Mouse (Mus musculus) E14TG2a.4 (cell line): Measurements from ENCODE around the gene Rgs9.

Source experiments
- H3K27me3 ChIP-seq: 2 replicates; pipeline ENCODE4 v1.6.1; 2014; ENCODE audit warnings: low read length, control low read depth; ENCODE audit not compliant: insufficient read depth
- H3K36me3 ChIP-seq: 2 replicates; pipeline ENCODE4 v1.6.1; 2014; ENCODE audit warnings: low read length, control low read depth; ENCODE audit not compliant: insufficient read depth
- H3K4me1 ChIP-seq: replicated peaks from 2 replicates; pipeline ENCODE4 v1.6.1; 2014; ENCODE audit warnings: low read depth, low read length, control low read depth
- H3K4me3 ChIP-seq: replicated peaks from 2 replicates; pipeline ENCODE4 v1.5.1; 2014; ENCODE audit warnings: mild to moderate bottlenecking, low read length
- H3K9me3 ChIP-seq: 2 replicates; pipeline ENCODE4 v1.6.1; 2014; ENCODE audit warnings: low read length, control low read depth
- CTCF ChIP-seq: conservative IDR thresholded peaks from 2 replicates; pipeline ENCODE4 v1.5.1; 2014; ENCODE audit warnings: low read length
- NANOG ChIP-seq: IDR thresholded peaks from 2 replicates; pipeline ENCODE4 v1.6.1; 2014; ENCODE audit warnings: borderline replicate concordance, low read length, mixed read lengths
- POU5F1 ChIP-seq: IDR thresholded peaks from 2 replicates; pipeline ENCODE4 v1.6.1; 2014; ENCODE audit warnings: low read length, borderline replicate concordance

The Rgs9 gene

DNA sequence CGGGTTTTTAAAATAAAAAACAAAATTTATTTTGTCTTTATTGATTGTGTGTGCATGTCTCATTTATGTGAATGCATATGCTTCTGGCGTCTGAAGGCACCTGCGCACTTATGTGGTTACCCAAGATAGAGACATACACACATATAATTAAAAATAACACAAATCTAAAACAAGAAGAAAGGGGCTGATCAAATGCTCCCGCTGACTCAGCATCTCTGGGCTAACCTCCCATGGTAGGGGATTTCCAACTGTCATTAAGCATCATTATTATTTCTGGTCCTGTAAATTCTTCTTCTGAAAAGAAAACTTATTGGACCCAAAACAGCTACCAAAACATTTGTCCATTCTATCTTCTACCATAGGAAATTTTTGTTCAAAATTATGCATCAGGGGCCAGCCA is 36.8 kb upstream of the Rgs9 start:
- Histone ChIP-seq H3K27me3 (peaks cover 13% of the 10 kb centered on the region), H3K36me3 (no peaks in the 10 kb centered on the region)
- TF ChIP-seq NANOG (no peak), POU5F1 (no peak), CTCF (no peak)

DNA sequence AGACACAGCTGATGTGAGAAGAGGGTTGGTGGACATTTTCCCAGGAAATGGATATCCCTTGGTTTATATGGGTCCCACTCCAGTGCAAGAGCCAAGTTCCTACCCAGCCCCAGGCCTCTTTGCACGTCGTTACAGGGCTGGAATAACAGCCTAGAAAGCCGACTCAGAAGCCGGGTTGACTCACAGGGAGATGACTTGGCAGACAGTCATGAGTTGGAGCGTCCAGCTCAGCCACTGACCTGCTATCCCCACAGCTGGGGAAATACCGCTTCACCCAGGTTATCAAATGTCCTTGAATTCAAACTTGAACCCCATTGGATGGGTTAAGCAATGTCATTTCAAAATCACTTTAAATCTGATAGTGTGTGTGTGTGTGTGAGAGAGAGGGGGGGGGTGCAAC is 34.8 kb upstream of the Rgs9 start:
- no peak for TF ChIP-seq NANOG
- TF ChIP-seq CTCF, result no peak
- no peak for TF ChIP-seq POU5F1
- H3K4me1 ChIP-seq, result peaks cover 9% of the 10 kb centered on the region
- no peaks in the 10 kb centered on the region for H3K36me3 ChIP-seq
- H3K27me3 ChIP-seq, result peaks cover 15% of the 10 kb centered on the region
- no peak overlapping the region for H3K4me3 ChIP-seq
- no peaks in the 10 kb centered on the region for H3K9me3 ChIP-seq

More for the DNA sequence above, 36.8 kb upstream of the Rgs9 start:
- peaks cover 9% of the 10 kb centered on the region for H3K4me1 ChIP-seq
- no peaks in the 10 kb centered on the region for H3K9me3 ChIP-seq
- no peak overlapping the region for H3K4me3 ChIP-seq

DNA sequence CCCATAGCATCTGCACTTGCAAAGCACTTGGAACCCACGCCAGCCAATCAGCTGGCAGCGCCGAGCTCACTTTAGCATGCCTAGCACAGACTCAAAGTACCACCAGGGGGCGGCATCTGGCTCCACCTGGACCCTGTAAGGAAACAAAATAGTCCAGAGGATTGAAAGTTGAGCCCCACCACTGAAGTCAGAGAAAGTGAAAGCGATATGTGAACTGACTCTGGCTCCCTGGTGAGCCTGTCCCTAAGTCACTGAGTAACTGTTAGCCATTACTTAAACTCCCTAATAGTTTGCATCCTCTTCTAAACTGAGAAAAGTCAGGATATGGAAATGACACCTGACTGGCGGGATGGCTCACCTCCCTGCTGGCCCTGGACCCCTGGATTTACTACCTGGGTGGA is 33.5 kb upstream of the Rgs9 start:
- no peaks in the 10 kb centered on the region for H3K9me3 ChIP-seq
- peak; percentile 69 for TF ChIP-seq CTCF
- TF ChIP-seq POU5F1, result no peak
- H3K36me3 ChIP-seq, result no peaks in the 10 kb centered on the region
- H3K4me3 ChIP-seq, result no peak overlapping the region
- peaks cover 17% of the 10 kb centered on the region for H3K27me3 ChIP-seq
- peaks cover 9% of the 10 kb centered on the region for H3K4me1 ChIP-seq

- peaks cover 18% of the 10 kb centered on the region for H3K27me3 ChIP-seq
- H3K4me1 ChIP-seq, result peaks cover 9% of the 10 kb centered on the region
- no peaks in the 10 kb centered on the region for H3K36me3 ChIP-seq
- no peaks in the 10 kb centered on the region for H3K9me3 ChIP-seq
- peak overlapping the region; percentile 20; the same call in 1 of the 2 replicates for H3K4me3 ChIP-seq
- TF ChIP-seq NANOG (no peak), CTCF (no peak)
Measured at GRCm38 (mm10) chr11:109330706-109331393, 32.9 kb upstream of the Rgs9 start.

DNA sequence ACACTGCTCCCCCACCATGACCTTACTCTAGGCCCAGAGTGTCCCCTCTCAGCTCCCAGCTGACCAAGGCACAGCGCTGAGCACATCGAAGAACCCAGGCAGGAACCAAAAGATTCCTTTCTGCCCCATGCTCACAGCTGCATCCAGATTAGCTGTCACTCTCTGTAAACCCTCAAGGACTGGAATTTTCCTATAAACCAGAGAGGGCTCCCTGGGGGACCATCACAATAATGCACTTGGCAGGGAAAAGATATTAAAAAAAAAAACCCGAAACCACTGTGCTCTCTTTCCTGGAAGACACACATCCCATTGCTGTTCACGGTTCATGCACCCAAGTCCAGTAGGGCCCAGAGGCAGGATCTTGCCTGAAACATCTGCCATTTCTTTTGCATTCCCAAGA is 31.4 kb upstream of the Rgs9 start:
- Histone ChIP-seq H3K4me3 (no peak overlapping the region), H3K9me3 (no peaks in the 10 kb centered on the region), H3K27me3 (peaks cover 18% of the 10 kb centered on the region), H3K4me1 (peaks cover 9% of the 10 kb centered on the region), H3K36me3 (no peaks in the 10 kb centered on the region)
- TF ChIP-seq POU5F1 (no peak), NANOG (no peak), CTCF (no peak)

- no peaks in the 10 kb centered on the region for H3K9me3 ChIP-seq
- peaks cover 18% of the 10 kb centered on the region for H3K27me3 ChIP-seq
- peaks cover 9% of the 10 kb centered on the region for H3K4me1 ChIP-seq
- no peaks in the 10 kb centered on the region for H3K36me3 ChIP-seq
- H3K4me3 ChIP-seq, result no peak overlapping the region
- TF ChIP-seq CTCF, result no peak
- no peak for TF ChIP-seq NANOG
- no peak for TF ChIP-seq POU5F1
Measured at GRCm38 (mm10) chr11:109327952-109328351, 30.0 kb upstream of the Rgs9 start.

- Histone ChIP-seq H3K27me3 (peaks cover 18% of the 10 kb centered on the region), H3K4me1 (peaks cover 9% of the 10 kb centered on the region), H3K4me3 (no peak overlapping the region), H3K9me3 (no peaks in the 10 kb centered on the region), H3K36me3 (no peaks in the 10 kb centered on the region)
- TF ChIP-seq POU5F1 (no peak), NANOG (no peak), CTCF (no peak)
Measured at GRCm38 (mm10) chr11:109327381-109327780, 29.5 kb upstream of the Rgs9 start.

DNA sequence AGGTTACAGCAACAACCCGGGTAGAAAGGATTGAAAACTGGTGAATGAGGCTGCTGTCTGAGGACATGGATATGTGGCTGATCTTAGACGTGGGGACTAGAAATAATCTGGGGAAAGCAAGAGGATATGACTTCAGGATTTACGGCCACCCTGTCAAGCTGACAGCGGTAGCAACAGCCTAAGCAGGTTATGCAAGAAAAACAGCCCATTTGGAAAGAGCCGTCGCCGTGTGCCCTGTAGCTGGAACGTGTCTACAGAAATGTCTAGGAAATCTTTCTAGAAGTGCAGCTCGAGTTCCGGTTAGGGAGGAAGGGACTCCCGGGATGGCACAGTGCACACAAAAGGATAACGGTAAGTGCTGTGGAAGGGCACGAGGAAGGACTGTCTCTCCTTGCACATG is 28.3 kb upstream of the Rgs9 start:
- Histone ChIP-seq H3K27me3 (peaks cover 18% of the 10 kb centered on the region), H3K4me1 (peaks cover 5% of the 10 kb centered on the region; the same call in 1 of the 2 replicates), H3K36me3 (no peaks in the 10 kb centered on the region), H3K4me3 (no peak overlapping the region), H3K9me3 (no peaks in the 10 kb centered on the region)
- no peak for TF ChIP-seq NANOG
- TF ChIP-seq CTCF, result no peak
- TF ChIP-seq POU5F1, result no peak
